Mouse (Mus musculus) kidney, adult 2 months (tissue): Measurements from ENCODE around the gene Zfp687.

Experiments used
- CTCF ChIP-seq: fragments of 200-500 bp; conservative IDR thresholded peaks from 2 replicates; pipeline ENCODE4 v1.5.1; 2011; ENCODE audit warnings: low read depth, mild to moderate bottlenecking, control low read depth, low read length, moderate library complexity, mixed read lengths; ENCODE audit not compliant: insufficient read depth, insufficient read length
- POLR2A ChIP-seq: fragments of 200-500 bp; IDR thresholded peaks from one replicate; pipeline ENCODE4 v1.6.1; 2011; ENCODE audit warnings: low read depth, low read length, control low read depth

- TF ChIP-seq CTCF (no peak), POLR2A (peak; percentile 76)
Measured at GRCm38 (mm10) chr3:95015337-95015872, at the start of gene Zfp687.
